Mouse (Mus musculus) intestine, embryonic 14.5 days (tissue): Measurements from ENCODE around the gene Plscr1. TPM values are rescaled to one million over a fixed set of nuclear protein-coding genes. Genes with fewer than 3 reads are reported as not detected.

Experiments used
- ATAC-seq: fragments of 200-750 bp; cut with Nextera tagmentation; replicated peaks from 2 replicates; pipeline ENCODE4 v1.8.0; 2017; ENCODE audit warnings: low read depth, moderate number of reproducible peaks, moderate TSS enrichment, moderate library complexity; ENCODE audit not compliant: low FRiP score, low TSS enrichment
- DNase-seq: peaks from one replicate; pipeline ENCODE4 v3.0.0-alpha.2; 2018; ENCODE audit warnings: low spot score
- H3K27ac ChIP-seq: fragments of 300-500 bp; sonication (generic); 2 replicates; pipeline ENCODE4 v1.5.1; 2014; ENCODE audit warnings: low read depth, mild to moderate bottlenecking, control low read depth
- H3K27me3 ChIP-seq: fragments of 300-500 bp; sonication (generic); replicated peaks from 2 replicates; pipeline ENCODE4 v1.6.1; 2014; ENCODE audit warnings: low read length, control low read depth; ENCODE audit not compliant: control insufficient read depth, insufficient read depth
- H3K36me3 ChIP-seq: fragments of 300-500 bp; sonication (generic); 2 replicates; pipeline ENCODE4 v1.6.1; 2014; ENCODE audit warnings: low read length, control low read depth; ENCODE audit not compliant: control insufficient read depth, insufficient read depth
- H3K4me1 ChIP-seq: fragments of 300-500 bp; sonication (generic); replicated peaks from 2 replicates; pipeline ENCODE4 v1.6.1; 2014; ENCODE audit warnings: low read length, control low read depth, mixed read lengths; ENCODE audit not compliant: control insufficient read depth, insufficient read depth
- H3K4me2 ChIP-seq: fragments of 300-500 bp; sonication (generic); 2 replicates; pipeline ENCODE4 v1.6.1; 2014; ENCODE audit warnings: low read length
- H3K4me3 ChIP-seq: fragments of 300-500 bp; sonication (generic); 2 replicates; pipeline ENCODE4 v1.5.1; 2014; ENCODE audit warnings: low read depth, low read length, control low read depth, mixed read lengths
- H3K9ac ChIP-seq: fragments of 300-500 bp; sonication (generic); 2 replicates; pipeline ENCODE4 v1.6.1; 2014; ENCODE audit warnings: mild to moderate bottlenecking, low read length
- H3K9me3 ChIP-seq: fragments of 300-500 bp; sonication (generic); 2 replicates; pipeline ENCODE4 v1.6.1; 2016; ENCODE audit warnings: low read length, control low read depth; ENCODE audit not compliant: control insufficient read depth
- WGBS: fragments of 180-500 bp; shearing (Covaris S2); extraction: QIAGEN DNeasy Blood & Tissue Kit; methylation state at CpG from one replicate; pipeline ENCODE4 v1.1.7; 2014; 5-methylcytosine and 5-hydroxymethylcytosine counted together
- polyA plus RNA-seq: library from polyadenylated mRNA; unstranded; fragments of >200 nt; fragmentation: Nextera tagmentation; extraction: Ambion mirVana; gene quantifications from 2 replicates; pipeline ENCODE4 v1.2.1, GENCODE M21; 2014

Plscr1 gene
- polyA plus RNA-seq, 1 experiment from 2014 or later = 68.3 TPM

GRCm38 (mm10) chr9:92282563-92283171, 33.1 kb downstream of the Plscr1 start:
- Histone ChIP-seq H3K9ac (no peak overlapping the region), H3K27ac (no peak overlapping the region), H3K4me1 (no peaks in the 10 kb centered on the region), H3K9me3 (no peaks in the 10 kb centered on the region), H3K27me3 (no peaks in the 10 kb centered on the region), H3K4me3 (no peak overlapping the region), H3K4me2 (no peak overlapping the region), H3K36me3 (no peaks in the 10 kb centered on the region)
- ATAC-seq (no peak), DNase-seq (no peak)
- WGBS = 58% methylated on average over 7 of the region's 7 CpGs

GRCm38 (mm10) chr9:92289675-92290074, 40.1 kb downstream of the Plscr1 start:
- no peak overlapping the region for H3K27ac ChIP-seq
- no peaks in the 10 kb centered on the region for H3K4me1 ChIP-seq
- H3K27me3 ChIP-seq = no peaks in the 10 kb centered on the region
- H3K4me3 ChIP-seq = no peak overlapping the region
- WGBS = 61% methylated on average over 3 of the region's 3 CpGs
- no peak overlapping the region for H3K9ac ChIP-seq
- H3K36me3 ChIP-seq = no peaks in the 10 kb centered on the region
- ATAC-seq (no peak), DNase-seq (no peak)
- no peaks in the 10 kb centered on the region for H3K9me3 ChIP-seq
- H3K4me2 ChIP-seq = no peak overlapping the region

DNA sequence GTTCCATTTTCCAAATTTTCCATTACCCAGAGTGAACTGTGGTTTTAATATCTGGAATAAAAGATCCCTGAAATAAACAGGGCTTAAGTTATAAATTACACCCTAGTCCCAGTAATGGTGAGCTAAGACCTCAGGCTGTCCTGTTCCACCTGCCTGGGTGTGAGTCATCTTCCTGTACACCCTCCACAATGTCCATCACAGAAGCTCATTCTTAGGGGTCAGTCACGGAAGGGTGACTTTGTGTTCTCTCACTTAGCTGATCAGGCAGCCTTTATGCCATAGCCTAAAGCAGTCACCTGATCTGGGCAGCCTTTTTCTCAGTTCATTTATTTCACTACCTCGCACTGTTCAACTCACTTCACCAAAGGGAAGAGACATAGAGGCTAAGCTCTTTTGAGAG, 42.6 kb downstream of the Plscr1 start:
- H3K4me1 ChIP-seq = no peaks in the 10 kb centered on the region
- H3K27ac ChIP-seq = no peak overlapping the region
- 77% methylated on average over 2 of the region's 2 CpGs for WGBS
- H3K9ac ChIP-seq = no peak overlapping the region
- no peaks in the 10 kb centered on the region for H3K27me3 ChIP-seq
- no peak overlapping the region for H3K4me3 ChIP-seq
- DNase-seq = no peak
- H3K4me2 ChIP-seq = no peak overlapping the region
- no peaks in the 10 kb centered on the region for H3K9me3 ChIP-seq
- no peaks in the 10 kb centered on the region for H3K36me3 ChIP-seq
- ATAC-seq = no peak

DNA sequence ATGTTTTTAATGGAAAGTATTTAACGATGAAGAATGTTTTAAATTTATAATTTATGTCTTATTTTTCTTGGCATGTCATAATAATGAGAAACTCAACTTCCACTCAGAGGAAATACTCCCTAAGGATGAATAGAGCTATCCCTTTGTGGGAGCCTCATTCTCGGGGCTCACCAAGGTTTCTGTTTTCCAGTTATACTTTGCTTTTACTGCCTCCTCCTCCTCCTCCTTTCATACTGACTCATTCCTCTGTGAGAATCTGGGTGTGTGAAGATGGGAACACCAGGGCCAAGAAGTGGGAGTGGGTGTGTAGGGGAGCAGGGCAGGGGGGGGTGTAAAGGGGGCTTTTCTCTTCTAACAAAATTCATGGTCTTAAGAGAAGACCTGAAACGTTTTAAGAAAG, 43.4 kb downstream of the Plscr1 start:
- no peak overlapping the region for H3K4me2 ChIP-seq
- no peak for DNase-seq
- no peak overlapping the region for H3K9ac ChIP-seq
- no peaks in the 10 kb centered on the region for H3K9me3 ChIP-seq
- no peak for ATAC-seq
- H3K4me1 ChIP-seq = no peaks in the 10 kb centered on the region
- WGBS = 62% methylated on average over 3 of the region's 3 CpGs
- H3K4me3 ChIP-seq = no peak overlapping the region
- H3K27me3 ChIP-seq = no peaks in the 10 kb centered on the region
- no peaks in the 10 kb centered on the region for H3K36me3 ChIP-seq
- no peak overlapping the region for H3K27ac ChIP-seq

DNA sequence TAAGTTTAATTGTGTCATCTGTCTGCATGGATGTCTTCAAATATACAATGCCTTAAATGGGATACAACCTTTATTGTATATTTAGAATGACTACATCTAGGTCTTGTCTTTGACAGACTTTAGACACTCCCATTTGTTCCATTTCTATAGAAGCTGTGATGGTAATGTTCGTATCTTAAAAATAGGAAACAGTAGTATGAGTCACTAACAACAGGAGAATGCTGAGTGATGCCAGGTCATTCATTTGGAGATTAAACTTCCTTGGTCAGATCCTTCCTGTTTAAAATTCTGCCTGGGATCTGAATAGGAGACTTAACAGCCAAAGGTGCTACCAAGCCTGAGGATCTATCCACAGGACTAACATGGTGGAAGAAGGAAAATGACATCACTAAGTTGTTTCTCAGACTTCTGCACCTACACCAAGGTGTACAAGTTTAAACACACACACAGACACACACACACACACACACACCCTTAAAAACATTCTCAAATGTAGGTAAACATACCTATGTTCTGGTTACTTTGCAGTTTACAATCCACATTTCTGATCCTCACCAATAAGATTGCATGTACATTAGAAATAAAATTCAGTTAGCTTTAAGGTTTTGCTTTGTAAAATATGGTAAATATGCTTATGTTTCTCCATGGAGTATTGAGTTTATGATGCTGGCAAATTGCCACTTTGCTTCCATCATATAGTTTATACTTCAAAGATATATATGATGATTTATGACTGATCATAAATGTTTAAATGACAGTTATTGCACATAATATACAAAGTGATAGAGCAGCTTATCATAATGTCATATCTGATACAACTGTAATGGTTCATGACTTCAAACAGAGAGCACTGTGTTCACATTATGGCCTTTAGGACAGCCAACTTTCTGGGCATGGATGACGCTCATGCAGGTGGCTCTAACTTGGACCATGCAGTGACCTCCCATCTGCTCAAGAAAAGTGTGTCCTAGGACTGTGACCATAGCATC, 44.3 kb downstream of the Plscr1 start:
- Histone ChIP-seq H3K4me2 (no peak overlapping the region), H3K27ac (no peak overlapping the region), H3K27me3 (no peaks in the 10 kb centered on the region), H3K9me3 (no peaks in the 10 kb centered on the region), H3K36me3 (no peaks in the 10 kb centered on the region), H3K9ac (no peak overlapping the region), H3K4me3 (no peak overlapping the region), H3K4me1 (no peaks in the 10 kb centered on the region)
- ATAC-seq = peak; percentile 89
- no peak for DNase-seq
- 67% methylated on average over 2 of the region's 2 CpGs for WGBS

DNA sequence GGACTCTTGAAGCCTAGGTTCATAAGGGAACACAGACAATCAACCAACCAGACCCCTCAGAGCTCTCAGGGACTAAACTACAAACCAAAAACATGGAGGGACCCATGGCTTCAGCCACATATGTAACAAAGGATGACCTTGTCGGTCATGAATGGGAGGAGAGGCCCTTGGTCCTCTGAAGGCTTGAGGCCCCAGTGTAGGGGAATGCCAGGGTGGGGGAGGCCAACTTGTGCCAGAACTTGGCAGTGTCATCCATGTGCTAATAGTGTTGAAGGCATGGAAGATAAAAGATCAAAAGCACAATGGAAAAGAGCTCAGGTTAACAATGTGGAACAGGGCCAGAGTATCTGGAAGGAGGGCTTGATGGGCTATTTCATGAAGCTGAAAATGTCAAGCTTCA, 48.7 kb downstream of the Plscr1 start:
- WGBS = 78% methylated on average over 1 of the region's 1 CpGs
- no peak for ATAC-seq
- DNase-seq = no peak
- H3K9ac ChIP-seq = no peak overlapping the region
- H3K4me3 ChIP-seq = no peak overlapping the region
- no peak overlapping the region for H3K27ac ChIP-seq
- no peaks in the 10 kb centered on the region for H3K4me1 ChIP-seq
- no peaks in the 10 kb centered on the region for H3K9me3 ChIP-seq
- H3K4me2 ChIP-seq = no peak overlapping the region
- H3K27me3 ChIP-seq = no peaks in the 10 kb centered on the region
- no peaks in the 10 kb centered on the region for H3K36me3 ChIP-seq

DNA sequence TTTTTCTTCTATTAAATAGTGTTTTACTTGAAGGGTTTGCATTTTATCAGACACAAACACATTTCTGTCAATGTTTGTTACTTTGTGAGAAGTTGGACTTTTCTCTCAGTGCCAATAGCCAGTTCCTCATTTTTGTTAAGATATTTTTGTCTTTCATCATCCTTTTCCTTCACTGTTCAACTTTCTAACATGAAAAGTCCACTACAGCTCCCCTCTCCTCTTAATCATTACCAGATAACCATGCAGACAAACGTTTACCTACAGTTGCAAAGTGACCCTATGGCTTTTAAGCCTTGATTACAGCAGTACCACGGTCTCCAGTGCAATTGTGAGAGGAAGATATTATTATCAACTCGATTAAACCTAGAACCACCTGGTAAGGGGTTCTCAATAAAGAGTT, 51.7 kb downstream of the Plscr1 start:
- H3K4me3 ChIP-seq = no peak overlapping the region
- H3K9me3 ChIP-seq = no peaks in the 10 kb centered on the region
- H3K36me3 ChIP-seq = no peaks in the 10 kb centered on the region
- no peak overlapping the region for H3K27ac ChIP-seq
- DNase-seq = no peak
- no peak for ATAC-seq
- no peak overlapping the region for H3K4me2 ChIP-seq
- no peaks in the 10 kb centered on the region for H3K27me3 ChIP-seq
- 0 out of 2 replicates have a peak, but pooled peaks cover 2% of the 10 kb centered on the region for H3K4me1 ChIP-seq
- H3K9ac ChIP-seq = no peak overlapping the region
- WGBS = 55% methylated on average over 3 of the region's 3 CpGs

GRCm38 (mm10) chr9:92305075-92305474, 55.5 kb downstream of the Plscr1 start:
- no peaks in the 10 kb centered on the region for H3K36me3 ChIP-seq
- no peaks in the 10 kb centered on the region for H3K9me3 ChIP-seq
- H3K27ac ChIP-seq = no peak overlapping the region
- H3K4me2 ChIP-seq = no peak overlapping the region
- no peak for DNase-seq
- no peak overlapping the region for H3K9ac ChIP-seq
- 0 out of 2 replicates have a peak, but pooled peaks cover 2% of the 10 kb centered on the region for H3K4me1 ChIP-seq
- no peak overlapping the region for H3K4me3 ChIP-seq
- no peak for ATAC-seq
- no peaks in the 10 kb centered on the region for H3K27me3 ChIP-seq
- 71% methylated on average over 8 of the region's 8 CpGs for WGBS
